Mouse (Mus musculus): ENCODE measurements around the gene Tnni3k. TPM values are rescaled to one million over a fixed set of nuclear protein-coding genes. Genes with fewer than 3 reads are reported as not detected.

Gene Tnni3k
- polyA plus RNA-seq, 1 experiment from 2014 or later = 0.10 TPM

DNA sequence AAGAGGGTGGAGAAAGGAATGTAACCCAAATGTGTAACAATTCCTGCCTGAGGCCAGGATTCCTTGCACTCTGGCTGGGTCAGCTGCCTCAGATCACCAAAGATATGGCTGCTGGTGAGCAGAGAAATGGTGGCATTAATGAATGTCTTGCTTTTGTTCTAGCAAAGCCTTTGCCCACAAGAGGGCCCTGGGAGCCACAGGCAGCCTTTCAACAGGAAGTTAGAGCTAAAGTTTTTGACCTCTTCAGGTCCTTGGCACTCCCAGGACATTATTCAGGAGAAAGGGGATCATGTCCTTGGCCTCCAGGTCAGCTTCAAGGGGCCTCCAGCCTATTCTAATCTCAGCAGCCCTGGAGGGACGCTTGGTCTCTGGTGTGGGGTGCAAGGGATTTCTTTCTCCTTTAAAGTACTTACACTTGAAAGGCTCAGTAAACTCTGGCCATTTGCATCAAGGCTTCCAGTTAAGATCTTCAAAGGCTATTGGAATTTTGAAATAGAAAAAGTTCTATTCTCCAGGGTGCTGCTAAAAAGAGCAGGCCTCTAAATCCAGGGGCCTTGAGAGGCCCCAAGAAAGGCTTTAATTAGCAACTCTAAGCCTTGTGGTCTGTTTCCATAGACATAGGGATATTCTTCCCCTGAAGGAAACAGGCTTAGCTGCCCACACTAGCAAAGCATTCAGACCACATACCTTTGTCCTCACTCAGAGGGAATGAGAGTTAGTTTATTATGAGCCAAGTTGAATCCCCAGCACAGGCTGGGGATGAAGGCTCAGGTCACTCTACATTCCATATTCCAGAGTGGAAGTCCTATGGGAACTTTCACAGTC, 16.0 kb downstream of the Tnni3k start:
- Histone ChIP-seq H3K27ac (replicated peaks) (no peak overlapping the region), H3K4me1 (no peaks in the 10 kb centered on the region), H3K4me2 (replicated peaks) (no peak overlapping the region), H3K9me3 (no peaks in the 10 kb centered on the region), H3K9ac (replicated peaks) (no peak overlapping the region), H3K36me3 (no peaks in the 10 kb centered on the region), H3K4me3 (no peak overlapping the region), H3K27me3 (no peaks in the 10 kb centered on the region)
- ATAC-seq (replicated peaks) = no peak
- WGBS = 9% methylated on average over 1 of the region's 1 CpGs

DNA sequence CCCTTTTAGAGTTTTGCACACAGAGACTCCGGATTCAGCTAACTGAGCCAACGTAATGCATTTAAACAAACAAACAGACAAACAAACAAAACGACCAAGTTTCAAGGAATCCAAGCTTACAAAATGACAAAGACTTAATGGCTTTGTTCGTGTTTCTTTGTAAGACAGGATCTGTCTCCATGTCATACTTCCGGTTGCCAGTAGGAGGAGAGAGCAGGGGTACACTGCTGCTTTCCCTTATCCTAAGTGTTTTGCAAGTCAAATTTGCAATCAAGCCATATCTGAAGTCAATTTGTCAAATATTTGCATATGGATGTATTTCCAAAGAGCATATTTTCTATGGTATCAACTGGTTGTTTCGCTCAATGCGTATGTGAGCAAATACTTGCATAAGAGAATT, 20.9 kb downstream of the Tnni3k start:
- Histone ChIP-seq H3K27me3 (no peaks in the 10 kb centered on the region), H3K4me1 (no peaks in the 10 kb centered on the region), H3K4me2 (replicated peaks) (no peak overlapping the region), H3K9ac (replicated peaks) (no peak overlapping the region), H3K36me3 (no peaks in the 10 kb centered on the region), H3K4me3 (no peak overlapping the region), H3K9me3 (no peaks in the 10 kb centered on the region), H3K27ac (replicated peaks) (no peak overlapping the region)
- ATAC-seq (replicated peaks) = no peak
- WGBS = 69% methylated on average over 7 of the region's 7 CpGs

DNA sequence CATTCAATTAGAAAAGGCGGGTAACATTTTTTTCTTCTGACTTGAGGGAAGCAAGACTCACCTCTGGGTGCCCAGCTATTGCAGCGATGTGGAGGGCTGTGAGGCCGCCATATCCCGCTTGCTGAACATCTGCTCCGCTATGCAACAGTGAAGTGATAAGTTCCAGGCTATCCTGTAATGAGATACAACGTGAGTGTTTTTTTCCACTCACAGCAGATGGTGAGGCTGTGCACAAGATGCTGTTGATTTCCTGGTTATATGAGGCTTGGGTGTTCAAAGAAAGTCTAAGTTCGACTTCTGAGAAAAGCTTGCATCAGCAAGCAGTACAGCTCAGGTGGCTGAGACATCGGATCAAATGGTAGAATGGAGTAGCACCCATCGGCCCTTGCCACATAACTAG, 25.0 kb downstream of the Tnni3k start:
- H3K27me3 ChIP-seq = no peaks in the 10 kb centered on the region
- WGBS = 88% methylated on average over 9 of the region's 9 CpGs
- no peaks in the 10 kb centered on the region for H3K4me1 ChIP-seq
- H3K4me3 ChIP-seq = no peak overlapping the region
- H3K9me3 ChIP-seq = no peaks in the 10 kb centered on the region
- H3K27ac ChIP-seq (replicated peaks) = no peak overlapping the region
- no peak overlapping the region for H3K9ac ChIP-seq (replicated peaks)
- H3K36me3 ChIP-seq = no peaks in the 10 kb centered on the region
- no peak overlapping the region for H3K4me2 ChIP-seq (replicated peaks)
- ATAC-seq (replicated peaks) = peak; percentile 46; the same call in 1 of the 2 replicates

DNA sequence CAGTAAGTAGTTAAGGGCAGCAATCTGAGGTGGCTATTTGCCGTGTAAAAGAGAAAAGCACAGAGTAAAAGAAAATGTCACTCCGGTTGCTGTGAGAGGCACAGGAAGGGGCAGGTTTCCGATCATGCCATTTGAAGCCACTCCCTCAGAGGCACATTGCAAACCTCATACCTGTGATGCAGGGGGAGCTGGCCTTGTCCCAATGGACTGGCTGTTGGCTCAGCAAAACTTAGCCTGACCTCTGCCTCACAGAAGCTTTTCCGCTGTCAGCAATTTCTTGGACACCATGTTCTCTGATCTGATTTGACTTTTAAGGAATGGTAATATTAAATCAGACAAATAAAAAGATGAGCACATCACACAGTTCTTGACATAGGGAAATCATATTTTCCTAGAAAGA, 52.4 kb downstream of the Tnni3k start:
- Histone ChIP-seq H3K4me1 (no peaks in the 10 kb centered on the region), H3K9ac (replicated peaks) (no peak overlapping the region), H3K36me3 (no peaks in the 10 kb centered on the region), H3K27ac (replicated peaks) (no peak overlapping the region), H3K4me3 (no peak overlapping the region), H3K27me3 (no peaks in the 10 kb centered on the region), H3K9me3 (no peaks in the 10 kb centered on the region), H3K4me2 (replicated peaks) (no peak overlapping the region)
- ATAC-seq (replicated peaks) = no peak
- WGBS = 76% methylated on average over 4 of the region's 4 CpGs

DNA sequence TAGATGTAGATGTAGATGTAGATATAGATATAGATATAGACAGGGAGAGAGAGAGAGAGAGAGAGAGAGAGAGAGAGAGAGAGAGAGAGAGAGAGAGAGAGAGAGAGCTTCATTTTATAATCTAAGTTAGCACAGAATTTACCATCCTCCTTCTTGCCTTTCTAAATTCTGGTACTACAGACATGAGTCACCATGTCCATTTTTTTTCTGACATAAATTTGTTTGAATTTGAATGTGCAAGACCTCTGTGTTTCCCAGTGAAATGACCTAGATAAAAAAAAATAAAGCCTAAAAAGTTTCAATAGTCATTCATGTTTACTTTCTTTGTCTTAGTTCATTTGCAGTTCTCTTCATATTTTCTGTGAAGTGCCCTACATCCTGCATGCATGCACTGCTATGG, 54.2 kb downstream of the Tnni3k start:
- no peak for ATAC-seq (replicated peaks)
- Histone ChIP-seq H3K4me2 (replicated peaks) (no peak overlapping the region), H3K36me3 (no peaks in the 10 kb centered on the region), H3K4me1 (no peaks in the 10 kb centered on the region), H3K27me3 (no peaks in the 10 kb centered on the region), H3K9ac (replicated peaks) (no peak overlapping the region), H3K4me3 (no peak overlapping the region), H3K27ac (replicated peaks) (no peak overlapping the region), H3K9me3 (no peaks in the 10 kb centered on the region)

DNA sequence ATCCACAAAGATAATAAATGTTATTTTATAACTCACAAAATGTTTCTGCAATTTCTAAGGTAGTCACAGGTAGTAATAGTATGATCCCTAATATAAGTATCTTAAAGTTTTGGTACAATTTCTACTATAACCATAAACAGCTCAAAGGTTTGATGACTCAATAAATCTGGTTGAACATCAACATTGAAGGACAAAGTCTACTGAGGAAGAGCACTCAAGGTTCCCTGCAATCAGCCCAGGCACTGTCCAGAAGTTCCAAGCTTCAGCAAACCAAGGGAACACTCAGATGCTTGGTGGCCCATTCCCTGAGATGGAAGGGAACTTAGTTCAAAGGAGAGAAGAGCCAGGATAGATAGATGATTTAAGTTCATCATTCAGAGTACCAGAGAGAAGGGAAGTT, 62.5 kb downstream of the Tnni3k start:
- Histone ChIP-seq H3K36me3 (no peaks in the 10 kb centered on the region), H3K9me3 (no peaks in the 10 kb centered on the region), H3K27me3 (no peaks in the 10 kb centered on the region), H3K27ac (replicated peaks) (no peak overlapping the region), H3K4me2 (replicated peaks) (no peak overlapping the region), H3K9ac (replicated peaks) (no peak overlapping the region), H3K4me1 (no peaks in the 10 kb centered on the region), H3K4me3 (no peak overlapping the region)
- no peak for ATAC-seq (replicated peaks)

DNA sequence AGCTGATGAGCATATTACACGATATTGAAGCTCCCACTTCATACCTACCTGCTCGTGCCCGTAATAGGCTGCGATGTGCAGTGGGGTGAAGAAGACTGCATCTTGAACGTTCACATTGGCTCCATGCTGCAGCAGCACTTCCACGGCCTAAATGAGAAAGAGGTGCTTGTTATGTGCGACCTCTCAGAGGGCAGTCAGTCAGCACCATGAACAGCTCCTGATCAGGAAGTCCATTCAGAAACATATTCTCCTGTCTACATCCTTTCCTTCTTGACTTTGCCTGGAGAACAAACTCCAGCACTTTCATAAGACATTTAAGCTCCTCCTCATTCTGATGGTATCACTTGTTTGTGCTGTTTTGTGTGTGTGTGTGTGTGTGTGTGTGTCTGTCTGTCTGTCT, 76.1 kb downstream of the Tnni3k start:
- Histone ChIP-seq H3K27me3 (no peaks in the 10 kb centered on the region), H3K4me2 (replicated peaks) (no peak overlapping the region), H3K36me3 (no peaks in the 10 kb centered on the region), H3K4me1 (no peaks in the 10 kb centered on the region), H3K27ac (replicated peaks) (no peak overlapping the region), H3K9ac (replicated peaks) (no peak overlapping the region), H3K9me3 (no peaks in the 10 kb centered on the region), H3K4me3 (no peak overlapping the region)
- ATAC-seq (replicated peaks) = no peak
- 83% methylated on average over 7 of the region's 7 CpGs for WGBS

DNA sequence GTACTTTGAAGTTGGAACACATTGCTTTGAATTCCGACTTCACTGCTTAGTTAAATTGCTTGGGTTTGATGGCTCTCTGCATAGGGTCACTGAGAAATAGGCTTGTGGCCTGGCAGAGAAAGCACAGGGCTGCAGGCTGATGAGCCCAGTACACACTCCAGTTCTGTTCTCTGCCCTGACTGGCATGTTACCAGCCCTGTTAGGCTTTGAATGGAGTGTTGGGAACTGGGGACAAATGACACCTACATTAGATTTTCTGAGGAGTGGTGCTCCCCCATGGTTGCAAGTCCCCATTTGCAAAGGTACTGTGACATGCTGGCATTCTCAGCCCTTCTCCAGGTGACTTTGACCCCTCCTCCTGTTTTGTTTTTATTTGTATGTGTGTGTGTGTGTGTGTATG, 83.6 kb downstream of the Tnni3k start:
- no peak overlapping the region for H3K4me3 ChIP-seq
- WGBS = 85% methylated on average over 1 of the region's 1 CpGs
- ATAC-seq (replicated peaks) = no peak
- no peaks in the 10 kb centered on the region for H3K4me1 ChIP-seq
- H3K9ac ChIP-seq (replicated peaks) = no peak overlapping the region
- no peak overlapping the region for H3K4me2 ChIP-seq (replicated peaks)
- no peaks in the 10 kb centered on the region for H3K36me3 ChIP-seq
- H3K27me3 ChIP-seq = no peaks in the 10 kb centered on the region
- no peak overlapping the region for H3K27ac ChIP-seq (replicated peaks)
- no peaks in the 10 kb centered on the region for H3K9me3 ChIP-seq

DNA sequence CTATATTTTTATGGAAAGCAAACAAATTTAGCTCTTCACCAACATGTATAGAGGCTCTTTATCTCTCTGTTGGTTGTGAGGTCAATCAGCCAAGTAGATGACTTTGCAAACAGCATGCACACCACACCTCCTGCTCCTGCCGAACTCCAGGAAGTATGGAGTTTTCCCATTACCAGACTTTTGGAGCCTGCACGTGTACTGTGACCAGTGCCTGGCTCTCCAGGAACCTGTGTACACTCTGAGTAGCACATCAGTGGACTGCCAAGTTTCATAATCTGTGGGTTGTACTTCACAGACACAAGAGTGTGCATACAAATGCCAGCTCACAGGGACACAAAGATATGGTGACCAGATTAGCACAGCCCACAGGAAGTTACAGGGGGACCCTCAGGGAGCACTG, 84.2 kb downstream of the Tnni3k start:
- Histone ChIP-seq H3K9ac (replicated peaks) (no peak overlapping the region), H3K27me3 (no peaks in the 10 kb centered on the region), H3K4me1 (no peaks in the 10 kb centered on the region), H3K4me2 (replicated peaks) (no peak overlapping the region), H3K4me3 (no peak overlapping the region), H3K27ac (replicated peaks) (no peak overlapping the region), H3K36me3 (no peaks in the 10 kb centered on the region), H3K9me3 (no peaks in the 10 kb centered on the region)
- 86% methylated on average over 2 of the region's 2 CpGs for WGBS
- ATAC-seq (replicated peaks) = no peak

DNA sequence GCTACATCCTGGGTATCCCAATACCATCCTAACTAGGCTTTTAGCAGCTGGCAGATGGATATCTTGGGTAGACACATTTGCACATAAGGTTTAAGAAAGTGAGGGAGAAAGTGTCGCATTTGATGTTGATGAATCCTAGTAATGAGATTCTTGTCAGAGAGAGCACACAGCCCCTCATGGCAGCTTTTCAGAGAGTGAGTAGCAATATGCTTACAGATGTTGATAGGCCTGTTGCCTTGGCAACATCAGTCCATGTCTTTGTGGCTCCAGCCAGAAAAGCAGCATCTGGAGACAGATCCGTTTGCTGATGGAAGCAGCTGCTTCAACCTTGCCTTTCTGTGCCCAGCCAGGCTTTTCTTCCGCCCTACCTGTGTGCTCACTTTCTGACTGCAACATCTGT, 93.9 kb downstream of the Tnni3k start:
- H3K9ac ChIP-seq (replicated peaks) = no peak overlapping the region
- H3K4me3 ChIP-seq = no peak overlapping the region
- peak; percentile 79 for ATAC-seq (replicated peaks)
- no peaks in the 10 kb centered on the region for H3K27me3 ChIP-seq
- H3K27ac ChIP-seq (replicated peaks) = peak overlapping the region; percentile 51
- H3K9me3 ChIP-seq = no peaks in the 10 kb centered on the region
- 57% methylated on average over 3 of the region's 3 CpGs for WGBS
- no peak overlapping the region for H3K4me2 ChIP-seq (replicated peaks)
- no peaks in the 10 kb centered on the region for H3K4me1 ChIP-seq
- no peaks in the 10 kb centered on the region for H3K36me3 ChIP-seq

DNA sequence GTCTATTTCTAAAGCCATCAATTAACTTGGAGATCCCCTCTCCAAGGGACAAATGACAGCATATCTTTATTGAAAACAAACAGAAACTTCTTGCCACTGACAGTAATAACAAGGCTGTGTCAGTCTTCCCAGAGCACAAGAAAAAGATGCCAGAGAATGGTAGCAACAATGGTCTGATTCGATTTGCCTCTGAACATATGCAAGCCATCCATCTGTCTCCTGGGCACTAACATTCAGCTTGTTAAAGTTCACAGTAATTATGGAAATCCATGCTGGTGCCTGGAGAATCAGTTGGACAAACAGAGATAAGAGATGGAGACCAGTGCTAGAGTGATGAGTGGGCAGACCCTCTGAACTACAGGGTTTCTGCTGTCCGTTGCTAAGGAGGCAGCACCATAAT, 102.1 kb downstream of the Tnni3k start:
- no peak overlapping the region for H3K27ac ChIP-seq (replicated peaks)
- ATAC-seq (replicated peaks) = no peak
- no peaks in the 10 kb centered on the region for H3K27me3 ChIP-seq
- H3K4me3 ChIP-seq = no peak overlapping the region
- H3K36me3 ChIP-seq = no peaks in the 10 kb centered on the region
- no peak overlapping the region for H3K4me2 ChIP-seq (replicated peaks)
- H3K4me1 ChIP-seq = no peaks in the 10 kb centered on the region
- H3K9ac ChIP-seq (replicated peaks) = no peak overlapping the region
- no peaks in the 10 kb centered on the region for H3K9me3 ChIP-seq
- 65% methylated on average over 2 of the region's 2 CpGs for WGBS

DNA sequence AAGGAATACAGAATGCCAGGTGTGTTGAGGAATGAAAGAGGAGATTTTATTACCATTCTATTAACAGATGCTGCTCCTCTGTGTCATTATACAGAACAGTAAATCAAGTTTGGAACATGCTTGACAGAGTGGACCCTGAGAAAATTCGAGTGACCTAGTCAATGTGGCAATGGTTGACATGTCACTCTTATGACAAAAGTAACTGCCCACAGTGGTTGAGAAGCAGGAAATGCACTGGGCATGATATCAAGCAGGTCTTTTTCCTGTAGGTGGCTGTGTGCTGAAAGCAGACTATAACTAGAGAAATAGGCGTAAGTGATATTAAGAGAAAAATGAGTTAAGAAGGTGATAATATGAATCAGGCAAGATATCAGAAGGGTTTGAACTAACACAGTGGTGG, 105.7 kb downstream of the Tnni3k start:
- Histone ChIP-seq H3K4me3 (no peak overlapping the region), H3K4me1 (no peaks in the 10 kb centered on the region), H3K4me2 (replicated peaks) (no peak overlapping the region), H3K36me3 (no peaks in the 10 kb centered on the region), H3K9ac (replicated peaks) (no peak overlapping the region), H3K9me3 (no peaks in the 10 kb centered on the region), H3K27me3 (no peaks in the 10 kb centered on the region), H3K27ac (replicated peaks) (no peak overlapping the region)
- WGBS = 81% methylated on average over 2 of the region's 2 CpGs
- no peak for ATAC-seq (replicated peaks)

DNA sequence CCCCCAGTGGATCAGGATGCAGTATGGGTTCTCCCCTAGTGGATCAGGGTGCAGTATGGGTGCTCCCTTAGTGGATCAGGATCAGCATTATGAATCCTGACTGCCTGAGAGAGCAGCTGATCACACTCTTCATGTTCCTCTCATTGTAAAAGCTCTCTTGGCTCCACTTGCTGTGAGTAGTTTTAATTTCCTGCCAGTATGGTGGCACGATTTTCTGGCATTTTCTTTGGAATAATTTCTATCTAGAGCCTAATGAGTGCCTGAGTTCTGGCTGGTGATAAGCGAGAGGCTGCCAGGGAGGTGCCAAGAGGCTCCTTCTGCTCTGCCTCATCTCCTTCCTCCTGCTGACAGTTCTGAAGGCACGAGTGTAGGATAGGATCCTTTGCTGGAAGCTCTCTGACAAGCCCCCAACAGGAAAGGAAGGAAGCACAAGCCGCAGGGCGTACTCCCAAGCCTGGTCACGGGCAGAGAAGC, 109.5 kb downstream of the Tnni3k start:
- 65% methylated on average over 6 of the region's 6 CpGs for WGBS
- Histone ChIP-seq H3K9me3 (no peaks in the 10 kb centered on the region), H3K4me2 (replicated peaks) (no peak overlapping the region), H3K4me3 (no peak overlapping the region), H3K4me1 (no peaks in the 10 kb centered on the region), H3K36me3 (no peaks in the 10 kb centered on the region), H3K27ac (replicated peaks) (peak overlapping the region; percentile 74), H3K9ac (replicated peaks) (no peak overlapping the region), H3K27me3 (no peaks in the 10 kb centered on the region)
- peak; percentile 95 for ATAC-seq (replicated peaks)
